Mouse (Mus musculus) cerebellum, adult 2 months (tissue): ENCODE results near the gene Fam222b. TPM values are rescaled to one million over a fixed set of nuclear protein-coding genes. Genes with fewer than 3 reads are reported as not detected.

Experiments used
- DNase-seq, 2 experiments: peaks; one replicate each; pipeline ENCODE4 v3.0.0; 2021
- H3K27ac ChIP-seq: fragments of 200-500 bp; 2 replicates; pipeline ENCODE4 v1.5.1; 2012; ENCODE audit warnings: low read length, control low read depth, inconsistent platforms; ENCODE audit not compliant: insufficient read depth
- H3K27me3 ChIP-seq: fragments of 200-500 bp; 2 replicates; pipeline ENCODE4 v1.6.1; 2012; ENCODE audit warnings: inconsistent platforms, mild to moderate bottlenecking, low read length, moderate library complexity; ENCODE audit not compliant: control insufficient read depth, insufficient read depth
- H3K4me1 ChIP-seq: fragments of 200-500 bp; 2 replicates; pipeline ENCODE4 v1.6.1; 2011; ENCODE audit warnings: low read length; ENCODE audit not compliant: control insufficient read depth, insufficient read depth
- H3K4me3 ChIP-seq: fragments of 200-500 bp; replicated peaks from 2 replicates; pipeline ENCODE3; 2011; ENCODE audit warnings: mild to moderate bottlenecking, low read depth, low read length, control low read depth; ENCODE audit not compliant: insufficient read depth
- CTCF ChIP-seq: fragments of 200-500 bp; IDR thresholded peaks from 2 replicates; pipeline ENCODE4 v1.5.1; 2011; ENCODE audit warnings: low read depth, mild to moderate bottlenecking, control low read depth, low read length, moderate library complexity, borderline replicate concordance; ENCODE audit not compliant: insufficient read depth
- POLR2A ChIP-seq: fragments of 200-500 bp; IDR thresholded peaks from 2 replicates; pipeline ENCODE4 v1.6.1; 2011; ENCODE audit warnings: low read length, control low read depth, borderline replicate concordance; ENCODE audit not compliant: insufficient read depth
- WGBS: fragments of 180-500 bp; shearing (Covaris S2); methylation state at CpG from one replicate; pipeline ENCODE4 v1.1.7; 2018; 5-methylcytosine and 5-hydroxymethylcytosine counted together
- polyA plus RNA-seq: library from polyadenylated mRNA; depleted of rRNA; stranded (reverse); fragments of >200 nt; gene quantifications from 2 replicates; pipeline ENCODE4 v1.2.3, GENCODE M21; 2012; rRNA removed

The Fam222b gene
- polyA plus RNA-seq, 1 experiment, result 23.5 TPM

- WGBS, result 81% methylated on average over 6 of the region's 6 CpGs
- no peak for TF ChIP-seq POLR2A
- no peak for TF ChIP-seq CTCF
- Histone ChIP-seq H3K4me3 (no peak overlapping the region), H3K4me1 (no peaks in the 10 kb centered on the region), H3K27ac (no peak overlapping the region), H3K27me3 (peaks cover 3% of the 10 kb centered on the region; the same call in 1 of the 2 replicates)
- DNase-seq, result no peak
These were observed 95.6 kb downstream of the Fam222b start for GRCm38 (mm10) chr11:78190041-78190440.

GRCm38 (mm10) chr11:78193113-78193512 is 98.7 kb downstream of the Fam222b start, which contains the start of gene Proca1:
Gene Proca1, plus strand, starts transcription at chr11:78193392.
- no peak for DNase-seq
- no peak within 1 kb of the TSS for H3K4me3 ChIP-seq
- H3K27ac ChIP-seq, result no peak within 1 kb of the TSS
- H3K27me3 ChIP-seq, result peaks cover 3% of the 10 kb centered on the region; the same call in 1 of the 2 replicates
- H3K4me1 ChIP-seq, result no peaks in the 10 kb centered on the region
- 75% methylated on average over 1 of the region's 1 CpGs for WGBS
- TF ChIP-seq POLR2A (no peak), CTCF (no peak)

- Histone ChIP-seq H3K4me3 (peak overlapping the region; percentile 50), H3K27ac (no peak overlapping the region), H3K27me3 (no peaks in the 10 kb centered on the region), H3K4me1 (no peaks in the 10 kb centered on the region)
- 5% methylated on average over 30 of the region's 30 CpGs for WGBS
- no peak for DNase-seq
- TF ChIP-seq CTCF (no peak), POLR2A (no peak)
These were observed 100.1 kb downstream of the Fam222b start for GRCm38 (mm10) chr11:78194411-78195100.

GRCm38 (mm10) chr11:78195101-78195863 is 100.8 kb downstream of the Fam222b start:
- no peak overlapping the region for H3K4me3 ChIP-seq
- no peak overlapping the region for H3K27ac ChIP-seq
- H3K4me1 ChIP-seq, result no peaks in the 10 kb centered on the region
- DNase-seq, result no peak
- H3K27me3 ChIP-seq, result no peaks in the 10 kb centered on the region
- no peak for TF ChIP-seq CTCF
- TF ChIP-seq POLR2A, result no peak
- 60% methylated on average over 23 of the region's 23 CpGs for WGBS

GRCm38 (mm10) chr11:78202372-78202771 is 107.9 kb downstream of the Fam222b start:
- no peak for DNase-seq
- TF ChIP-seq CTCF, result no peak
- no peak for TF ChIP-seq POLR2A
- Histone ChIP-seq H3K27ac (no peak overlapping the region), H3K4me3 (no peak overlapping the region), H3K27me3 (no peaks in the 10 kb centered on the region), H3K4me1 (no peaks in the 10 kb centered on the region)
- 91% methylated on average over 3 of the region's 3 CpGs for WGBS

GRCm38 (mm10) chr11:78204287-78204686 is 109.8 kb downstream of the Fam222b start:
- Histone ChIP-seq H3K4me3 (no peak overlapping the region), H3K4me1 (no peaks in the 10 kb centered on the region), H3K27ac (peak overlapping the region; percentile 31; the same call in 1 of the 2 replicates), H3K27me3 (no peaks in the 10 kb centered on the region)
- no peak for TF ChIP-seq POLR2A
- TF ChIP-seq CTCF, result no peak
- DNase-seq, result no peak
- WGBS, result 38% methylated on average over 6 of the region's 6 CpGs

GRCm38 (mm10) chr11:78205361-78206206 is 111.1 kb downstream of the Fam222b start:
- H3K4me1 ChIP-seq, result no peaks in the 10 kb centered on the region
- no peak overlapping the region for H3K4me3 ChIP-seq
- TF ChIP-seq POLR2A (no peak), CTCF (no peak)
- DNase-seq, result no peak
- H3K27ac ChIP-seq, result no peak overlapping the region
- 71% methylated on average over 13 of the region's 13 CpGs for WGBS
- H3K27me3 ChIP-seq, result no peaks in the 10 kb centered on the region

Other genes with a start within 250 kb of the Fam222b start
- 6.8 and 9.0 TPM in 2 replicates for gene Pipox, start 200.6 kb upstream of the Fam222b start, polyA plus RNA-seq
- gene Sez6, start 163.9 kb upstream of the Fam222b start, polyA plus RNA-seq, result 71.0 and 76.9 TPM in 2 replicates
- gene Phf12, start 111.9 kb upstream of the Fam222b start, polyA plus RNA-seq, result 50.1 and 51.9 TPM in 2 replicates
- 18.8 and 19.5 TPM in 2 replicates for gene Dhrs13, start 62.4 kb upstream of the Fam222b start, polyA plus RNA-seq
- 134 and 135 TPM in 2 replicates for gene Flot2, start 56.7 kb upstream of the Fam222b start, polyA plus RNA-seq
- 34.0 and 35.8 TPM in 2 replicates for gene Eral1, start 14.3 kb upstream of the Fam222b start, polyA plus RNA-seq
- 21.6 and 22.3 TPM in 2 replicates for gene Traf4, start 70.9 kb downstream of the Fam222b start, polyA plus RNA-seq
- 4.8 and 5.8 TPM in 2 replicates for gene Nek8, start 82.0 kb downstream of the Fam222b start, polyA plus RNA-seq
- gene Tlcd1, start 82.1 kb downstream of the Fam222b start, polyA plus RNA-seq, result 147 and 158 TPM in 2 replicates
- 1,121 and 1,182 TPM in 2 replicates for gene Rpl23a, start 88.9 kb downstream of the Fam222b start, polyA plus RNA-seq
- 36.6 and 38.1 TPM in 2 replicates for gene Rab34, start 93.8 kb downstream of the Fam222b start, polyA plus RNA-seq
- gene Proca1, start 98.7 kb downstream of the Fam222b start, polyA plus RNA-seq, result 11.7 and 12.1 TPM in 2 replicates
- 121 and 124 TPM in 2 replicates for gene Sdf2, start 151.1 kb downstream of the Fam222b start, polyA plus RNA-seq
- 48.8 and 50.3 TPM in 2 replicates for gene Supt6, start 151.3 kb downstream of the Fam222b start, polyA plus RNA-seq
- gene 2610507B11Rik, start 167.1 kb downstream of the Fam222b start, polyA plus RNA-seq, result 112 and 118 TPM in 2 replicates
- gene BC030499, start 196.2 kb downstream of the Fam222b start, polyA plus RNA-seq, result 2.6 and 2.9 TPM in 2 replicates
- gene Spag5, start 206.9 kb downstream of the Fam222b start, polyA plus RNA-seq, result 17.6 and 19.0 TPM in 2 replicates
- gene Aldoc, start 228.3 kb downstream of the Fam222b start, polyA plus RNA-seq, result 2,621 and 2,670 TPM in 2 replicates
- 94.2 and 98.6 TPM in 2 replicates for gene Pigs, start 233.8 kb downstream of the Fam222b start, polyA plus RNA-seq
- gene Unc119, start 248.8 kb downstream of the Fam222b start, polyA plus RNA-seq, result 72.2 and 75.2 TPM in 2 replicates